In the genomic region with DNA sequence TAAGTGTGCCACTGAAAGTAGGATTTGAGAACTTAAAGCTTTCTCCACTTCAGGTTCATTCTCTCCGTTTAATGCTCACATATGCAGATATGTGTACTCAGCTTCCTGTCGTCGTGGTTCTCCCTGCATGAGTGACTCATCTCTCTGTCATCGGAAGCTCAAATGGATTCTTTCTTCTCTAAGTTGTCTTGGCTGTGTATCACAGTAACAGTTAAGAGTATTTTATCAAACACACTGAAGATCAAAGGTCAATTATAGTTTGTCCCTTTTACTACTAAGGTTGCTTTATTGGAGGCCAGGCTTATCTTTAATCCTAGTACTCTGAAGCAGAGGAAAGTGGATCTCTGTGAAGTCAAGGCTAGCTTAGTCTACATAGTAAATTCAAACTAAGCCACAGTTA, we compare ENCODE assay signal across 21 mouse cellular contexts.
"Had no signal": no experiment of that assay in that cellular context is flagged by ENCODE, and none has a peak within 500 bp of the region (broad histone marks: within the 10 kb centered on the region; RNA-seq: fewer than 3 reads in every experiment).

No protein-coding gene starts in this region.

- H3K27ac ChIP-seq: kidney, embryonic 15.5 days; left cerebral cortex, adult 2 months; limb, embryonic 12.5 days; limb, embryonic 15.5 days; liver, embryonic 14.5 days; macrophage; midbrain, embryonic 12.5 days; midbrain, embryonic 15.5 days; neural tube, embryonic 13.5 days; stomach, embryonic 15.5 days had no signal

- H3K9ac ChIP-seq: kidney, embryonic 15.5 days; limb, embryonic 12.5 days; limb, embryonic 15.5 days; liver, embryonic 14.5 days; liver, postnatal 0 days; lung, embryonic 14.5 days; midbrain, embryonic 12.5 days; midbrain, embryonic 15.5 days; neural tube, embryonic 13.5 days; stomach, embryonic 15.5 days had no signal

- H3K36me3 ChIP-seq: kidney, embryonic 15.5 days; limb, embryonic 12.5 days; limb, embryonic 15.5 days; midbrain, embryonic 12.5 days; midbrain, embryonic 15.5 days; neural tube, embryonic 13.5 days; stomach, embryonic 15.5 days had no signal

- H3K4me1 ChIP-seq: limb, embryonic 12.5 days; limb, embryonic 15.5 days; midbrain, embryonic 12.5 days; midbrain, embryonic 15.5 days; neural tube, embryonic 13.5 days; stomach, embryonic 15.5 days had no signal

- H3K4me3 ChIP-seq: kidney, embryonic 15.5 days; left cerebral cortex, adult 2 months; limb, embryonic 12.5 days; limb, embryonic 15.5 days; midbrain, embryonic 12.5 days; midbrain, embryonic 15.5 days; neural tube, embryonic 13.5 days; stomach, embryonic 15.5 days had no signal

- H3K27me3 ChIP-seq: kidney, embryonic 15.5 days; limb, embryonic 12.5 days; limb, embryonic 15.5 days; midbrain, embryonic 12.5 days; midbrain, embryonic 15.5 days; neural tube, embryonic 13.5 days; stomach, embryonic 15.5 days had no signal

- H3K4me2 ChIP-seq: kidney, embryonic 15.5 days; limb, embryonic 12.5 days; limb, embryonic 15.5 days; liver, embryonic 11.5 days; lung, embryonic 14.5 days; midbrain, embryonic 12.5 days; midbrain, embryonic 15.5 days; neural tube, embryonic 13.5 days; stomach, embryonic 15.5 days had no signal

- H3K9me3 ChIP-seq: kidney, embryonic 15.5 days; limb, embryonic 12.5 days; limb, embryonic 15.5 days; midbrain, embryonic 12.5 days; midbrain, embryonic 15.5 days; neural tube, embryonic 13.5 days; stomach, embryonic 15.5 days had no signal

- ATAC-seq: liver, postnatal 0 days; lung, postnatal 0 days; midbrain, embryonic 15.5 days had no signal

- DNase-seq: kidney, adult 8-10 months; kidney, postnatal 10 days; kidney, postnatal 36 days; layer of hippocampus, postnatal 36 days; liver, postnatal 0 days; lung, embryonic 14.5 days; right cerebral cortex, postnatal 25 days; spleen, adult 18-20 months; thymus, postnatal 25 days had no signal
